Mouse (Mus musculus) cortical plate, adult 2 months (tissue): ENCODE data around the gene Exoc4. TPM values are rescaled to one million over a fixed set of nuclear protein-coding genes. Genes with fewer than 3 reads are reported as not detected.
A peak's percentile ranks its signal among the peaks of the same experiment; 100 is the strongest.

ENCODE experiments used
- H3K27ac ChIP-seq: fragments of 200-500 bp; 2 replicates; pipeline ENCODE4 v1.5.1; 2012; ENCODE audit warnings: low read length, control low read depth, inconsistent platforms; ENCODE audit not compliant: insufficient read depth
- H3K4me1 ChIP-seq: fragments of 200-500 bp; 2 replicates; pipeline ENCODE4 v1.6.1; 2011; ENCODE audit warnings: low read length; ENCODE audit not compliant: control insufficient read depth, insufficient read depth
- H3K4me3 ChIP-seq: fragments of 200-500 bp; 2 replicates; pipeline ENCODE4 v1.5.1; 2011; ENCODE audit warnings: mild to moderate bottlenecking, low read length, control low read depth; ENCODE audit not compliant: insufficient read depth
- CTCF ChIP-seq: fragments of 200-500 bp; IDR thresholded peaks from 2 replicates; pipeline ENCODE4 v1.5.1; 2011; ENCODE audit warnings: mild to moderate bottlenecking, control low read depth, low read length; ENCODE audit not compliant: insufficient read depth; ENCODE audit errors: extremely low read depth
- POLR2A ChIP-seq: fragments of 200-500 bp; IDR thresholded peaks from 2 replicates; pipeline ENCODE4 v1.6.1; 2011; ENCODE audit warnings: mild to moderate bottlenecking, low read length, control low read depth; ENCODE audit not compliant: insufficient read depth; ENCODE audit errors: extremely low read depth
- polyA plus RNA-seq: library from polyadenylated mRNA; depleted of rRNA; stranded (reverse); fragments of >200 nt; gene quantifications from 2 replicates; pipeline ENCODE4 v1.2.3, GENCODE M21; 2012

Exoc4 gene
- polyA plus RNA-seq, 1 experiment = 19.0 TPM

- H3K4me1 ChIP-seq = peaks cover 1% of the 10 kb centered on the region
- no peak overlapping the region for H3K4me3 ChIP-seq
- TF ChIP-seq CTCF (no peak), POLR2A (no peak)
- H3K27ac ChIP-seq = 0 out of 2 replicates have a peak overlapping the region, but pooled peaks have one; percentile 10
Measured at GRCm38 (mm10) chr6:33453810-33454209, 204.9 kb downstream of the Exoc4 start.

- H3K4me3 ChIP-seq = no peak overlapping the region
- H3K27ac ChIP-seq = no peak overlapping the region
- TF ChIP-seq CTCF (no peak), POLR2A (no peak)
- H3K4me1 ChIP-seq = peaks cover 1% of the 10 kb centered on the region
Measured at GRCm38 (mm10) chr6:33454354-33454753, 205.5 kb downstream of the Exoc4 start.

GRCm38 (mm10) chr6:33455238-33455637 lies 206.4 kb downstream of the Exoc4 start:
- TF ChIP-seq POLR2A = no peak
- no peak for TF ChIP-seq CTCF
- no peak overlapping the region for H3K4me3 ChIP-seq
- no peak overlapping the region for H3K27ac ChIP-seq
- H3K4me1 ChIP-seq = peaks cover 3% of the 10 kb centered on the region

- Histone ChIP-seq H3K27ac (no peak overlapping the region), H3K4me3 (no peak overlapping the region)
- no peak for TF ChIP-seq CTCF
- no peak for TF ChIP-seq POLR2A
Measured at GRCm38 (mm10) chr6:33464862-33465261, 216.0 kb downstream of the Exoc4 start.

GRCm38 (mm10) chr6:33465392-33465791 lies 216.5 kb downstream of the Exoc4 start:
- Histone ChIP-seq H3K4me3 (no peak overlapping the region), H3K27ac (no peak overlapping the region), H3K4me1 (no peaks in the 10 kb centered on the region)
- TF ChIP-seq POLR2A = no peak
- no peak for TF ChIP-seq CTCF

More at GRCm38 (mm10) chr6:33464862-33465261, 216.0 kb downstream of the Exoc4 start:
- H3K4me1 ChIP-seq = peaks cover 1% of the 10 kb centered on the region; the same call in 1 of the 2 replicates

GRCm38 (mm10) chr6:33466168-33466839 lies 217.4 kb downstream of the Exoc4 start:
- Histone ChIP-seq H3K4me1 (no peaks in the 10 kb centered on the region), H3K4me3 (no peak overlapping the region)

GRCm38 (mm10) chr6:33468480-33468879 lies 219.6 kb downstream of the Exoc4 start:
- H3K4me1 ChIP-seq = no peaks in the 10 kb centered on the region
- H3K27ac ChIP-seq = no peak overlapping the region
- TF ChIP-seq POLR2A = no peak
- TF ChIP-seq CTCF = no peak
- H3K4me3 ChIP-seq = no peak overlapping the region

More at GRCm38 (mm10) chr6:33466168-33466839, 217.4 kb downstream of the Exoc4 start:
- no peak overlapping the region for H3K27ac ChIP-seq
- TF ChIP-seq POLR2A (no peak), CTCF (no peak)

GRCm38 (mm10) chr6:33476134-33476533 lies 227.2 kb downstream of the Exoc4 start:
- no peak for TF ChIP-seq POLR2A
- no peak for TF ChIP-seq CTCF
- H3K4me3 ChIP-seq = no peak overlapping the region
- H3K27ac ChIP-seq = no peak overlapping the region
- no peaks in the 10 kb centered on the region for H3K4me1 ChIP-seq

GRCm38 (mm10) chr6:33484568-33484967 lies 235.7 kb downstream of the Exoc4 start:
- TF ChIP-seq POLR2A (no peak), CTCF (no peak)
- H3K4me3 ChIP-seq = no peak overlapping the region
- H3K4me1 ChIP-seq = 0 out of 2 replicates have a peak, but pooled peaks cover 1% of the 10 kb centered on the region
- no peak overlapping the region for H3K27ac ChIP-seq

GRCm38 (mm10) chr6:33489788-33490187 lies 240.9 kb downstream of the Exoc4 start:
- TF ChIP-seq POLR2A (no peak), CTCF (no peak)
- H3K27ac ChIP-seq = no peak overlapping the region
- no peak overlapping the region for H3K4me3 ChIP-seq
- 0 out of 2 replicates have a peak, but pooled peaks cover 1% of the 10 kb centered on the region for H3K4me1 ChIP-seq
